Mouse (Mus musculus): ENCODE measurements around the gene Bpifb5.

DNA sequence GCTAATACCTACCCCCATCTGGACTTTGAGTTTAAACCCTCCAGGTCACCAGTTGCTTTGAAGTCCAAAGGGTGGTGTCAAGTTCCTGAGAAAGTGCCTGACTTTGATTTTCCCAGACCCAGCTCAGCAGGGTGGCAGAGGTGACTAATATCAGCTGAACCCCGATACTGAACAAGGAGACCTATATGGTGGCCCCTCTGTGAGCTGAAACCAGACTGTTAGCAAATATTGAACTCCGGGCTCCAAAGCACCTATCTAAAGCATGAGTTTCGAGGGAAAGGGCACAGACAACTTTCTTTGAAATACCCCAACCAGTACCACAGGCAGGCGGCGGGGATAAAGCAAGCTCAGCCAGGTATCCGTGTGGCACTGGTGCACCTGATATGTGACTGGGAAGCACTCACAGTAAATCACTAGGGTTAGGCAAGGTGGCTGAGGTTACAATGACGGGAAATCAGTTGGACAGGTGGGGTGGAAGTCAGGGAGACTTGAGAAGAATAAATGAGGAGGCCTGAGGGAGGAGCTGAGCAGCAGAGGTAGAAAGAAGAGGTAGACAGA, 33.6 kb upstream of the Bpifb5 start:
- TF ChIP-seq CTCF (conservative IDR thresholded peaks at IDR 0.05; ENCODE audit: low read length) (no peak), NANOG (IDR thresholded peaks at IDR 0.05; ENCODE audit: borderline replicate concordance, low read length) (no peak), POU5F1 (IDR thresholded peaks at IDR 0.05; ENCODE audit: borderline replicate concordance, low read length) (no peak)

Measured in E14TG2a.4 (cell line).